Mouse (Mus musculus): ENCODE results near the gene Unc5b. TPM values are rescaled to one million over a fixed set of nuclear protein-coding genes. Genes with fewer than 3 reads are reported as not detected.

The Unc5b gene
- polyA plus RNA-seq, 1 experiment from 2014 or later, result 3.8 TPM

- Histone ChIP-seq H3K4me2 (replicated peaks; ENCODE audit: low read depth, low read length) (peak overlapping the region; percentile 17; the same call in 1 of the 2 replicates), H3K4me1 (ENCODE audit: insufficient read depth, low read depth, low read length) (peaks cover 35% of the 10 kb centered on the region), H3K27me3 (replicated peaks; ENCODE audit: insufficient read depth, low read length) (no peaks in the 10 kb centered on the region), H3K36me3 (ENCODE audit: insufficient read depth, low read length) (no peaks in the 10 kb centered on the region), H3K27ac (ENCODE audit: low read length) (no peak overlapping the region), H3K9ac (replicated peaks; ENCODE audit: low read depth) (no peak overlapping the region), H3K4me3 (ENCODE audit: low read depth, low read length) (no peak overlapping the region), H3K9me3 (ENCODE audit: low read length) (no peaks in the 10 kb centered on the region)
- TF ChIP-seq EP300 (IDR thresholded peaks at IDR 0.05) (no peak), CTCF (IDR thresholded peaks at IDR 0.05) (no peak)
- peak; percentile 48 for DNase-seq (ENCODE audit: low spot score)
- WGBS, result 49% methylated on average over 17 of the region's 17 CpGs
- no peak for ATAC-seq
Measured at GRCm38 (mm10) chr10:60827901-60828670, 3.3 kb downstream of the Unc5b start.

GRCm38 (mm10) chr10:60827266-60827665, 4.1 kb downstream of the Unc5b start:
- DNase-seq (ENCODE audit: low spot score), result peak; percentile 26
- Histone ChIP-seq H3K9ac (replicated peaks; ENCODE audit: low read depth) (no peak overlapping the region), H3K4me3 (ENCODE audit: low read depth, low read length) (peak overlapping the region; percentile 35), H3K4me1 (ENCODE audit: insufficient read depth, low read depth, low read length) (peaks cover 34% of the 10 kb centered on the region), H3K27ac (ENCODE audit: low read length) (no peak overlapping the region), H3K27me3 (replicated peaks; ENCODE audit: insufficient read depth, low read length) (no peaks in the 10 kb centered on the region), H3K4me2 (replicated peaks; ENCODE audit: low read depth, low read length) (peak overlapping the region; percentile 66), H3K36me3 (ENCODE audit: insufficient read depth, low read length) (no peaks in the 10 kb centered on the region), H3K9me3 (ENCODE audit: low read length) (no peaks in the 10 kb centered on the region)
- 29% methylated on average over 5 of the region's 5 CpGs for WGBS
- ATAC-seq, result no peak
- TF ChIP-seq EP300 (IDR thresholded peaks at IDR 0.05), result no peak
- TF ChIP-seq CTCF (IDR thresholded peaks at IDR 0.05), result peak; percentile 14; the same call in 1 of the 2 replicates

GRCm38 (mm10) chr10:60826461-60827237, 4.7 kb downstream of the Unc5b start:
- Histone ChIP-seq H3K4me2 (replicated peaks; ENCODE audit: low read depth, low read length) (peak overlapping the region; percentile 66), H3K27me3 (replicated peaks; ENCODE audit: insufficient read depth, low read length) (no peaks in the 10 kb centered on the region), H3K4me3 (ENCODE audit: low read depth, low read length) (peak overlapping the region; percentile 35), H3K9ac (replicated peaks; ENCODE audit: low read depth) (0 out of 2 replicates have a peak overlapping the region, but pooled peaks have one; percentile 36), H3K36me3 (ENCODE audit: insufficient read depth, low read length) (no peaks in the 10 kb centered on the region), H3K9me3 (ENCODE audit: low read length) (no peaks in the 10 kb centered on the region), H3K4me1 (ENCODE audit: insufficient read depth, low read depth, low read length) (peaks cover 29% of the 10 kb centered on the region), H3K27ac (ENCODE audit: low read length) (no peak overlapping the region)
- WGBS, result 7% methylated on average over 33 of the region's 34 CpGs
- DNase-seq (ENCODE audit: low spot score) (peak; percentile 46), ATAC-seq (no peak)
- TF ChIP-seq EP300 (IDR thresholded peaks at IDR 0.05) (no peak), CTCF (IDR thresholded peaks at IDR 0.05) (peak; percentile 49)

- no peak for ATAC-seq
- no peaks in the 10 kb centered on the region for H3K9me3 ChIP-seq (ENCODE audit: low read length)
- H3K9ac ChIP-seq (replicated peaks; ENCODE audit: low read depth), result no peak overlapping the region
- H3K27ac ChIP-seq (ENCODE audit: low read length), result no peak overlapping the region
- no peaks in the 10 kb centered on the region for H3K27me3 ChIP-seq (replicated peaks; ENCODE audit: insufficient read depth, low read length)
- H3K4me1 ChIP-seq (ENCODE audit: insufficient read depth, low read depth, low read length), result peaks cover 29% of the 10 kb centered on the region
- H3K4me2 ChIP-seq (replicated peaks; ENCODE audit: low read depth, low read length), result peak overlapping the region; percentile 66; the same call in 1 of the 2 replicates
- no peak overlapping the region for H3K4me3 ChIP-seq (ENCODE audit: low read depth, low read length)
- no peak for DNase-seq (ENCODE audit: low spot score)
- WGBS, result 67% methylated on average over 6 of the region's 6 CpGs
- no peaks in the 10 kb centered on the region for H3K36me3 ChIP-seq (ENCODE audit: insufficient read depth, low read length)
- no peak for TF ChIP-seq EP300 (IDR thresholded peaks at IDR 0.05)
- no peak for TF ChIP-seq CTCF (IDR thresholded peaks at IDR 0.05)
Measured at GRCm38 (mm10) chr10:60825955-60826354, 5.4 kb downstream of the Unc5b start.

GRCm38 (mm10) chr10:60823744-60824143, 7.6 kb downstream of the Unc5b start:
- Histone ChIP-seq H3K4me2 (replicated peaks; ENCODE audit: low read depth, low read length) (no peak overlapping the region), H3K9ac (replicated peaks; ENCODE audit: low read depth) (no peak overlapping the region), H3K9me3 (ENCODE audit: low read length) (no peaks in the 10 kb centered on the region), H3K27ac (ENCODE audit: low read length) (no peak overlapping the region), H3K4me3 (ENCODE audit: low read depth, low read length) (no peak overlapping the region), H3K4me1 (ENCODE audit: insufficient read depth, low read depth, low read length) (peaks cover 28% of the 10 kb centered on the region), H3K27me3 (replicated peaks; ENCODE audit: insufficient read depth, low read length) (no peaks in the 10 kb centered on the region), H3K36me3 (ENCODE audit: insufficient read depth, low read length) (no peaks in the 10 kb centered on the region)
- ATAC-seq (no peak), DNase-seq (ENCODE audit: low spot score) (no peak)
- 47% methylated on average over 8 of the region's 8 CpGs for WGBS
- no peak for TF ChIP-seq CTCF (IDR thresholded peaks at IDR 0.05)
- TF ChIP-seq EP300 (IDR thresholded peaks at IDR 0.05), result no peak

All from lung, postnatal 0 days (tissue).